Mouse (Mus musculus): ENCODE results near the gene Cyp2a22. TPM values are rescaled to one million over a fixed set of nuclear protein-coding genes. Genes with fewer than 3 reads are reported as not detected.

Cyp2a22 gene
- polyA plus RNA-seq (2017; shearing (Covaris generic)) = under 1 TPM in 1 of 2 experiments, not detected in 1; 0.05 TPM

DNA sequence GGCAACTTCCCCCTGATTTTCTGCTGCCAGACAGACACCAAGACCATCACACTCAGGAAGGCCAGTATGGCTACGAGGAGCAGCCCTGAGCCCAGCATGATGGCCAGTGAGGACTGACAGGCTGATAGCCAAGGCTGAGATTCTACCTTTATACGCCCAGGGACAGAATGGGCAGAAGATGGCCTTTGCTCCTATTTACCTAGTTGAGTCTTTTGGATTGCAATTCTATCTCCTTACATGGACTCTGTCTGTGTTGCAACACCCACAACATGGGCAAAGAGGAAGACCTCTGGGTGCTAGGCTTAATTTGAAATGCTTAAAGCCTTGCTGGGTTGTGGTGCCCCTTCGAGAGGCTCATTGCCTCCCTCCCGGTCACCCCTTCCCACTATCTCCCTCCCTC, at the start of gene Cyp2a22:
Gene Cyp2a22 (minus strand): TSS at position 123 of the 400 bp plus-strand sequence.

Other genes starting within 250 kb of the Cyp2a22 start
- gene Cyp2b19, start 182.2 kb downstream of the Cyp2a22 start, polyA plus RNA-seq (2017; shearing (Covaris generic)) = under 1 TPM in 1 of 2 experiments, not detected in 1; 0.34 TPM
- not detected for gene Cyp2g1, start 130.5 kb downstream of the Cyp2a22 start, polyA plus RNA-seq (2017; shearing (Covaris generic))
- not detected for gene Cyp2a5, start 104.1 kb downstream of the Cyp2a22 start, polyA plus RNA-seq (2017; shearing (Covaris generic))
- under 1 TPM; 0.10 to 0.16 TPM for gene Cyp2a12, start 89.7 kb upstream of the Cyp2a22 start, polyA plus RNA-seq (2017; shearing (Covaris generic))
- gene Cyp2f2, start 180.5 kb upstream of the Cyp2a22 start, polyA plus RNA-seq (2017; shearing (Covaris generic)) = not detected
- gene Cyp2t4, start 214.3 kb upstream of the Cyp2a22 start, polyA plus RNA-seq (2017; shearing (Covaris generic)) = under 1 TPM in 1 of 2 experiments, not detected in 1; 0.14 TPM
- 10 to 100 TPM; 50.8 to 59.6 TPM for gene Egln2, start 227.4 kb upstream of the Cyp2a22 start, polyA plus RNA-seq (2017; shearing (Covaris generic))
- gene Rab4b, start 239.5 kb upstream of the Cyp2a22 start, polyA plus RNA-seq (2017; shearing (Covaris generic)) = 100 to 1,000 TPM; 171 to 182 TPM
- not detected for gene Gm21983, start 241.7 kb upstream of the Cyp2a22 start, polyA plus RNA-seq (2017; shearing (Covaris generic))
- under 1 TPM; 0.31 to 0.47 TPM for gene Mia, start 241.8 kb upstream of the Cyp2a22 start, polyA plus RNA-seq (2017; shearing (Covaris generic))